Mouse (Mus musculus): Measurements from ENCODE around the gene Gm26741. TPM values are rescaled to one million over a fixed set of nuclear protein-coding genes. Genes with fewer than 3 reads are reported as not detected.

Gene Gm26741
- not detected in 2 replicates for total RNA-seq (2023)

GRCm38 (mm10) chr10:52358467-52358866, at the start of gene Gm26741:
Gene Gm26741 (plus strand): TSS chr10:52358767.

GRCm38 (mm10) chr10:52381845-52382591, 23.5 kb downstream of the Gm26741 start, which contains the start of gene Gopc:
Gene Gopc (minus strand): TSS chr10:52382124.

GRCm38 (mm10) chr10:52388922-52389430, 30.4 kb downstream of the Gm26741 start, which contains the start of gene Nepn:
Gene Nepn (plus strand): TSS chr10:52388972.

Other genes starting within 250 kb of the Gm26741 start
- gene Ros1, start 163.5 kb upstream of the Gm26741 start, total RNA-seq (2023) = not detected in 2 replicates
- 0.47 and 0.75 TPM in 2 replicates for gene Dcbld1, start 125.1 kb upstream of the Gm26741 start, total RNA-seq (2023)
- 5.5 and 6.8 TPM in 2 replicates for gene Gopc, start 23.4 kb downstream of the Gm26741 start, total RNA-seq (2023)
- not detected in 2 replicates for gene Nepn, start 30.2 kb downstream of the Gm26741 start, total RNA-seq (2023)
- 16.4 and 18.7 TPM in 2 replicates for gene Nus1, start 58.8 kb downstream of the Gm26741 start, total RNA-seq (2023)

All from neutrophil, adult 65 days (primary cell).